Mouse (Mus musculus) retina, postnatal 7 days (tissue): ENCODE measurements at regions not wholly inside any gene's neighbourhood (a gene's known extent, or its start where the extent isn't known, plus 50 kb on each side); places are given as distances from the start of the nearest gene placed in this dataset.
"Not testable (repeated sequence)": the region's sequence is repeated elsewhere in the genome, so short reads cannot be mapped to it uniquely, and the experiment has no call there.

Experiments
- DNase-seq: peaks from one replicate; pipeline ENCODE4 v3.0.0-alpha.2; 2012; ENCODE audit warnings: low read depth, low spot score

GRCm38 (mm10) chr9:15420677-15421076 is 63.1 kb upstream of the Cep295 start:
- DNase-seq: no peak

- DNase-seq: peak; percentile 6
These were observed 64.3 kb upstream of the Cep295 start for GRCm38 (mm10) chr9:15421864-15422263.

GRCm38 (mm10) chr9:15434279-15434678 is 59.0 kb upstream of the Smco4 start:
- DNase-seq: not testable (repeated sequence)

- no peak for DNase-seq
These were observed 53.8 kb upstream of the Smco4 start for GRCm38 (mm10) chr9:15439319-15439980.

- DNase-seq: no peak
These were observed 51.1 kb upstream of the Smco4 start for GRCm38 (mm10) chr9:15442131-15442530.
